Mouse (Mus musculus) megakaryocyte, embryonic 14.5 days (primary cell): ENCODE measurements at regions not wholly inside any gene's neighbourhood (a gene's known extent, or its start where the extent isn't known, plus 50 kb on each side); places are given as distances from the start of the nearest gene placed in this dataset.

Source experiments
- FLI1 ChIP-seq: IDR thresholded peaks from 2 replicates; pipeline ENCODE4 v1.6.1; 2012; ENCODE audit warnings: low read length, inconsistent platforms, mixed read lengths
- GATA1 ChIP-seq: IDR thresholded peaks from 3 replicates; pipeline ENCODE4 v1.6.1; 2012; ENCODE audit warnings: mixed read lengths, low read length, inconsistent platforms, borderline replicate concordance

DNA sequence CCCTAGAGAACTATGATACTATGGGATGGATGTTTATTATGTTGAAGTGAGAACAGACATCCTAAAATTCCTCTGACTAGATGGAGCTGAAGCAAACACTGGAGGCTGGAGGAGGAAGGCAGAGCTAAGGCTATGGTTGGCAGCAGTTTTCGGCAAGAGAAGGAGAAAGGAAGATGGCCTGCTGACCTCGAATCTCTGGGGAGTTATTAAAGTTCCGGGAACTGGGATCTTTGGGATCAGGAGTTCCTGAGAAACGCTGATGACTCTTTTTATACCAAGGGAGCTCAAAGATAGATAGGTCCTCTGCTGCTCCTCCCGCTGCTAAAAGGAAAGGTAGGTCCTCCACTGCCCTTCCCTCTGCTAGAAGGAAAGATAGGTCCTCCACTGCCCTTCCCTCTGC lies 143.9 kb upstream of the Mylip start:
- TF ChIP-seq GATA1 (no peak), FLI1 (no peak)
